Mouse (Mus musculus) myocyte (in vitro differentiated cells): Measurements from ENCODE around the gene Prdm2. TPM values are rescaled to one million over a fixed set of nuclear protein-coding genes. Genes with fewer than 3 reads are reported as not detected.

Experiments used
- H3K27me3 ChIP-seq: one replicate; pipeline ENCODE4 v1.6.1; 2011; ENCODE audit not compliant: control insufficient read depth, insufficient read depth, insufficient read length
- H3K36me3 ChIP-seq: one replicate; pipeline ENCODE4 v1.6.1; 2011; ENCODE audit not compliant: control insufficient read depth, insufficient read depth
- H3K4me2 ChIP-seq: one replicate; pipeline ENCODE4 v1.6.1; 2011; ENCODE audit warnings: low read depth, control low read depth
- H3K4me3 ChIP-seq: one replicate; pipeline ENCODE4 v1.5.1; 2011; ENCODE audit warnings: mild to moderate bottlenecking, control low read depth, moderate library complexity
- H3K79me2 ChIP-seq: one replicate; pipeline ENCODE4 v1.6.1; 2011; ENCODE audit not compliant: control insufficient read depth, insufficient read depth
- H3ac ChIP-seq: one replicate; pipeline ENCODE4 v1.6.1; 2011; ENCODE audit not compliant: control insufficient read depth, insufficient read length
- CEBPB ChIP-seq: IDR thresholded peaks from 2 replicates; pipeline ENCODE4 v1.6.1; 2011; ENCODE audit warnings: mild to moderate bottlenecking, moderate library complexity; ENCODE audit not compliant: poor library complexity, insufficient read depth, severe bottlenecking
- E2F4 ChIP-seq: IDR thresholded peaks from one replicate; pipeline ENCODE4 v1.6.1; 2011; ENCODE audit warnings: mild to moderate bottlenecking, control low read depth, moderate library complexity; ENCODE audit not compliant: insufficient read depth
- MAX ChIP-seq: IDR thresholded peaks from one replicate; pipeline ENCODE4 v1.6.1; 2011; ENCODE audit warnings: low read depth, mild to moderate bottlenecking, control low read depth
- MYOD1 ChIP-seq, 3 experiments: IDR thresholded peaks; one replicate each; pipeline ENCODE4 v1.6.1; 2011; ENCODE audit warnings: control low read depth in 2 of 3, low read depth in 2 of 3, mild to moderate bottlenecking in 2 of 3, moderate library complexity in 1 of 3; ENCODE audit not compliant: insufficient read length in 2 of 3, control insufficient read depth in 1 of 3
- MYOG ChIP-seq, 3 experiments: IDR thresholded peaks; one replicate each; pipeline ENCODE4 v1.6.1; 2011; ENCODE audit warnings: control low read depth in 2 of 3, low read depth in 2 of 3, mild to moderate bottlenecking in 2 of 3; ENCODE audit not compliant: insufficient read length in 2 of 3, control insufficient read depth in 1 of 3, insufficient read depth in 1 of 3
- POLR2A ChIP-seq: IDR thresholded peaks from one replicate; pipeline ENCODE4 v1.6.1; 2011; ENCODE audit warnings: low read depth, mild to moderate bottlenecking, control low read depth, moderate library complexity; ENCODE audit not compliant: insufficient read length
- POLR2AphosphoS2 ChIP-seq: IDR thresholded peaks from one replicate; pipeline ENCODE4 v1.6.1; 2011; ENCODE audit warnings: low read depth, control low read depth; ENCODE audit not compliant: insufficient read length
- REST ChIP-seq: IDR thresholded peaks from one replicate; pipeline ENCODE4 v1.6.1; 2011; ENCODE audit warnings: mild to moderate bottlenecking, control low read depth, moderate library complexity; ENCODE audit not compliant: insufficient read depth, insufficient read length
- SRF ChIP-seq: IDR thresholded peaks from one replicate; pipeline ENCODE4 v1.6.1; 2011; ENCODE audit warnings: low read depth; ENCODE audit not compliant: control insufficient read depth, insufficient read length
- TCF12 ChIP-seq: IDR thresholded peaks from one replicate; pipeline ENCODE4 v1.6.1; 2011; ENCODE audit warnings: mild to moderate bottlenecking, control low read depth; ENCODE audit not compliant: poor library complexity, insufficient read depth, severe bottlenecking
- TCF3 ChIP-seq: IDR thresholded peaks from one replicate; pipeline ENCODE4 v1.6.1; 2011; ENCODE audit warnings: low read depth, control low read depth; ENCODE audit not compliant: insufficient read length
- USF1 ChIP-seq: IDR thresholded peaks from one replicate; pipeline ENCODE4 v1.6.1; 2011; ENCODE audit warnings: low read depth, mild to moderate bottlenecking, control low read depth, moderate library complexity
- polyA plus RNA-seq: library from polyadenylated mRNA; unstranded; fragments of >200 nt; fragmentation: generic; extraction: Trizol; gene quantifications from one replicate; pipeline ENCODE4 v1.2.1, GENCODE M21; 2012; ENCODE audit warnings: missing spikeins

Prdm2 gene
- polyA plus RNA-seq, 1 experiment = 14.5 TPM

GRCm38 (mm10) chr4:143170290-143170689 lies 42.5 kb downstream of the Prdm2 start:
- Histone ChIP-seq H3ac (no peak overlapping the region), H3K4me2 (no peak overlapping the region), H3K79me2 (no peaks in the 10 kb centered on the region), H3K36me3 (peaks cover 7% of the 10 kb centered on the region), H3K27me3 (no peaks in the 10 kb centered on the region), H3K4me3 (no peak overlapping the region)
- TF ChIP-seq POLR2A (no peak), E2F4 (no peak), USF1 (no peak), TCF3 (no peak), MAX (no peak), REST (no peak), CEBPB (no peak), POLR2AphosphoS2 (no peak), MYOG (IDR thresholded peaks at IDR 0.05; ENCODE audit: control insufficient read depth in 1 of 3, insufficient read depth in 1 of 3, insufficient read length in 2 of 3, low read depth in 2 of 3) (no peak), TCF12 (no peak), SRF (no peak), MYOD1 (IDR thresholded peaks at IDR 0.05; ENCODE audit: control insufficient read depth in 1 of 3, insufficient read length in 2 of 3, low read depth in 2 of 3) (no peak)

GRCm38 (mm10) chr4:143168093-143168492 lies 44.7 kb downstream of the Prdm2 start:
- Histone ChIP-seq H3ac (no peak overlapping the region), H3K36me3 (peaks cover 11% of the 10 kb centered on the region), H3K4me3 (no peak overlapping the region), H3K79me2 (no peaks in the 10 kb centered on the region), H3K4me2 (no peak overlapping the region), H3K27me3 (no peaks in the 10 kb centered on the region)
- no peak for TF ChIP-seq E2F4
- no peak for TF ChIP-seq TCF3
- no peak for TF ChIP-seq TCF12
- no peak for TF ChIP-seq POLR2AphosphoS2
- TF ChIP-seq REST = no peak
- TF ChIP-seq SRF = no peak
- TF ChIP-seq MYOG (IDR thresholded peaks at IDR 0.05; ENCODE audit: control insufficient read depth in 1 of 3, insufficient read depth in 1 of 3, insufficient read length in 2 of 3, low read depth in 2 of 3) = no peak
- TF ChIP-seq MYOD1 (IDR thresholded peaks at IDR 0.05; ENCODE audit: control insufficient read depth in 1 of 3, insufficient read length in 2 of 3, low read depth in 2 of 3) = no peak
- TF ChIP-seq MAX = no peak
- TF ChIP-seq CEBPB = no peak
- TF ChIP-seq USF1 = no peak
- no peak for TF ChIP-seq POLR2A

- H3K36me3 ChIP-seq = peaks cover 4% of the 10 kb centered on the region
- no peaks in the 10 kb centered on the region for H3K27me3 ChIP-seq
- TF ChIP-seq MYOD1 (IDR thresholded peaks at IDR 0.05; ENCODE audit: control insufficient read depth in 1 of 3, insufficient read length in 2 of 3, low read depth in 2 of 3) = peak in 2 of 3 experiments; percentile 90 to 96
- peak; percentile 68 for TF ChIP-seq POLR2AphosphoS2
- TF ChIP-seq MYOG (IDR thresholded peaks at IDR 0.05; ENCODE audit: control insufficient read depth in 1 of 3, insufficient read depth in 1 of 3, insufficient read length in 2 of 3, low read depth in 2 of 3) = peak; percentile 79 to 97 (median 94)
- peak; percentile 77 for TF ChIP-seq POLR2A
- no peak for TF ChIP-seq USF1
- no peak for TF ChIP-seq CEBPB
- peak; percentile 46 for TF ChIP-seq SRF
- no peak for TF ChIP-seq REST
- TF ChIP-seq TCF3 = peak; percentile 81
- H3K4me2 ChIP-seq = peak overlapping the region; percentile 89
- peak overlapping the region; percentile 77 for H3K4me3 ChIP-seq
- peaks cover 46% of the 10 kb centered on the region for H3K79me2 ChIP-seq
- peak overlapping the region; percentile 15 for H3ac ChIP-seq
These were observed 50.9 kb downstream of the Prdm2 start for GRCm38 (mm10) chr4:143161619-143162479.

- H3K27me3 ChIP-seq = no peaks in the 10 kb centered on the region
- TF ChIP-seq POLR2A (no peak), SRF (no peak), MYOG (IDR thresholded peaks at IDR 0.05; ENCODE audit: control insufficient read depth in 1 of 3, insufficient read depth in 1 of 3, insufficient read length in 2 of 3, low read depth in 2 of 3) (no peak), TCF3 (no peak), POLR2AphosphoS2 (no peak), MYOD1 (IDR thresholded peaks at IDR 0.05; ENCODE audit: control insufficient read depth in 1 of 3, insufficient read length in 2 of 3, low read depth in 2 of 3) (no peak), MAX (no peak)
- H3K4me3 ChIP-seq = peak overlapping the region; percentile 77
- H3ac ChIP-seq = peak overlapping the region; percentile 15
- H3K79me2 ChIP-seq = peaks cover 56% of the 10 kb centered on the region
- peaks cover 4% of the 10 kb centered on the region for H3K36me3 ChIP-seq
- H3K4me2 ChIP-seq = peak overlapping the region; percentile 89
These were observed 52.0 kb downstream of the Prdm2 start for GRCm38 (mm10) chr4:143160826-143161225.
